8 mouse cellular contexts compared by ENCODE assay signal in the genomic region with DNA sequence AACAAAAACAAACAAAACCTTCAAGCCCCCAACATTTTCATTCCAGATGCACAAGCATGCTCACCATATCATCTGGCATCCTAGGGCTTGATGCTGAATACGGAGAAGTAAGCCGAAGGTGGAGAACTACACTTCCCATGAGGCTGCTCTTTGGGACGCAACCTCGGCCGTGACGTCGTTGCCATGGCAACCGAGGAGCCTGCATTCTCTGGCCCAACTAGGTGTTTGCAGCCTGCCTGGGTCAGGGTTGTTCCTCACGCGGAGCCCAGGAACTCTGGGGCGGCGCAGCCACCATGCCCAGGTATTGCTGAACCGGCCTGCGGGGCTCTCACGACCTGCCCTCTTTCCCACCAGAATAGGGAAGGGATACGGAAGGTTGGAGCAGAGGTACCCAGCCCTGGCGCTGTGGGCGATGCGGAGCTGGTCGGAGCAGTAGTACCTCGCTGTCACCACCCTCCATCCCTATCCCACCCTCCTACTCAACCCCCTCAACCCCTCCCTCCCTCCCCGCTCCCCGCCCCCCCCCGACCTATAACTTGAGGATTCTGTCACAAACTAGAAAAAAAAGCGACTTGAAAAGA. TPM values are rescaled to one million over a fixed set of nuclear protein-coding genes. Genes with fewer than 3 reads are reported as not detected.
DNase-seq lines count a peak whose midpoint lies in the region; ATAC-seq lines count a peak whose summit lies in the region.

A gene (plus strand): TSS at position 221 of the 581 bp plus-strand sequence.

- H3K27me3 ChIP-seq in megakaryocyte, embryonic 14.5 days (replicated peaks): peaks cover 4% of the 10 kb centered on the region

- H3K36me3 ChIP-seq in megakaryocyte, embryonic 14.5 days (replicated peaks; ENCODE audit: low read length): no peaks in the 10 kb centered on the region

- H3K4me3 ChIP-seq in megakaryocyte, embryonic 14.5 days (replicated peaks): peak within 1 kb of the TSS; percentile 88

- DNase-seq in adrenal gland, adult 2 months: peak; percentile 90
- peak; percentile 99 for DNase-seq in embryo, embryonic 11 days
- DNase-seq in gastrocnemius, postnatal 14 days: peak; percentile 89
- peak; percentile 76 to 93 for DNase-seq in left cerebral cortex, adult 9 months (ENCODE audit: low spot score in 2 of 2)
- peak; percentile 92 to 94 for DNase-seq in right cerebral cortex, adult 2 months (ENCODE audit: low spot score in 2 of 2)
- DNase-seq in urinary bladder, postnatal 10 days (ENCODE audit: low spot score): peak; percentile 61

- intact Hi-C loops in gastrocnemius, postnatal 14 days (cut with DNase I; ENCODE audit: low total_unique reads): no loop called here

- peaks cover 7% of the 10 kb centered on the region for H3K9me3 ChIP-seq in megakaryocyte, embryonic 14.5 days

- ATAC-seq in inflammation-experienced regulatory T-cells, adult 6 months: peak; percentile 100

- H3K4me1 ChIP-seq in megakaryocyte, embryonic 14.5 days: peaks cover 9% of the 10 kb centered on the region

RNA-seq across cellular contexts. Expression of the gene that starts here (rescaled TPM):
- total RNA-seq in adrenal gland, adult 2 months (2021): 10 to 100 TPM; 19.1 to 40.9 TPM
- polyA plus RNA-seq in adrenal gland, adult 2 months (2012; rRNA removed): 0.52 and 0.88 TPM in 2 replicates
- total RNA-seq in gastrocnemius, postnatal 14 days (2021): 1 to 10 TPM; 3.1 to 3.5 TPM
- 1 to 10 TPM in 2 of 3 experiments, under 1 TPM in 1; 0.79 to 1.9 (median 1.6) TPM for polyA plus RNA-seq in inflammation-experienced regulatory T-cells, adult 6 months (2017; shearing (Covaris generic))
- polyA plus RNA-seq in megakaryocyte, embryonic 14.5 days (2012; ENCODE audit: insufficient read depth, low replicate concordance): 0.19 TPM in 1 of 2 replicates, not detected in the other

Comparison
In these comparisons a context has a peak if more than half of its experiments do, and no peak if none do; other contexts are left out.
1. Peak in every context shown above with its lines: DNase-seq, ATAC-seq and H3K4me3 ChIP-seq.
2. RNA of the gene that starts here (total RNA-seq): 19.1 to 40.9 TPM in adrenal gland, adult 2 months; 3.1 to 3.5 TPM in gastrocnemius, postnatal 14 days; every median in the first group is over 4 times any median in the second.